Mouse (Mus musculus) frontal cortex, adult 2 months (tissue): Measurements from ENCODE around the gene Mecom. TPM values are rescaled to one million over a fixed set of nuclear protein-coding genes. Genes with fewer than 3 reads are reported as not detected.

Experiments used
- DNase-seq, 2 experiments: peaks; one replicate each; pipeline ENCODE4 v3.0.0; 2022; ENCODE audit warnings: low spot score in 1 of 2; ENCODE audit errors: extremely low spot score in 1 of 2
- polyA plus RNA-seq: library from polyadenylated mRNA; depleted of rRNA; stranded (reverse); fragments of >200 nt; gene quantifications from 2 replicates; pipeline ENCODE4 v1.2.3, GENCODE M21; 2012

Mecom gene
- polyA plus RNA-seq, 1 experiment, result 2.6 TPM

GRCm38 (mm10) chr3:30371472-30371871 lies 176.3 kb downstream of the Mecom start:
- no peak for DNase-seq

GRCm38 (mm10) chr3:30370860-30371455 lies 176.8 kb downstream of the Mecom start:
- no peak for DNase-seq

DNA sequence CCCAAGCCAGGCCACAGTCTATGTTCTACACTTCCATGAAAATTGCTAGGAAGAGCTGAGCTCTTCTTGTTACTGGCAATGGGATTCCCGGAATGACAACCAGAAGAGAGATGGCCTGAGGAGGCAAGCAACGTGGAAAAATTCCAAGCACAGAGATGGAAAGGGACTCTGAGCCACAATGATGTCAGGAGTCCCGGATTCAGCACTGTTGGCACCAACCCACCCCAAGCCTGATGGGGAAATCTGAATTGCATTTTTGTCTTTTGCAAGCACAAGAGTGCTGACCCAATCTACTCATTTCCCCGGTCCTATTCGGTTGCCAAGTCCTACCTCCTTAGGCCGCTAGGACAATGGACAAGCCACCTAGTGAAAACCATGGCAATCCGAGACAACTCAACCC lies 181.2 kb downstream of the Mecom start:
- DNase-seq, result no peak

GRCm38 (mm10) chr3:30361190-30361589 lies 186.6 kb downstream of the Mecom start:
- DNase-seq, result no peak

DNA sequence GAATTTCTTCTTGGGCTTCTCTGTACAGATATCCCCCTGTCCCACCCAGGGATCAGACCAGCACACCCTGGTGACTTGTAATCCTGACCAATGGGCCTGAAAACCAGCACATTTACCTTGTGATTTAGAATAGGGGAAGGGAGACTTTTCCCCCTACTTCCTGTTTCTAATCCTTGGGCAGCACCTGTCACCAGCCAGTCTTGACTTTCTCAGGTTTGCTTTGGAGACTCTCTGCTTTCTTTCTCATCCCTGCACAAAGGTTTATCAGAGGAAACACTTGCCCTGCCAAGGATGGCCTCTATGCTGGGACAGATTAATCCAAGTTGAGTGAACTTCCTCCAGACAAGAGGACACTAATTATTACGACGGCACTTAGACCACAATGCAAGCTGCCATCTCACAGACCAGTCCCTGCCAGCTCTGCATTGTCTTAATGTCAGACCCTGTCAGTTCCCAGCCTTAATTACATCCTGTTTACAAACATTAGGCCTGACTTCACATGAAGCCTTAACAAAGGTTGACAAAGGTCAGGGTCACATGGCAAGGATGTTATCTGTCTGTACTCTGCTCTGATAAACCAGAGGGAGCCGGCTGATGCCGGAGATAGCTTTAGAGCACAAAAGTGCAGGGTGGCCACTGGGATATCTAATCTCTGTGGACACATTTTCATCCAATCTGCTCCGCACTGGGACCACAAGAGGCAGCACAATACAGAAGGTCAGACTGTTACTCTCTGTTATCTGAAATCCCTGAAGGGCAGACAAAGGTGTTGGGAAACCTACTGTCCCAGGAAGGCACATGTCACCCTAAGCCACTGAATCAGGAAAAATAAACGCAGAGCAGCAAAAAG lies 193.7 kb downstream of the Mecom start:
- DNase-seq, result no peak

DNA sequence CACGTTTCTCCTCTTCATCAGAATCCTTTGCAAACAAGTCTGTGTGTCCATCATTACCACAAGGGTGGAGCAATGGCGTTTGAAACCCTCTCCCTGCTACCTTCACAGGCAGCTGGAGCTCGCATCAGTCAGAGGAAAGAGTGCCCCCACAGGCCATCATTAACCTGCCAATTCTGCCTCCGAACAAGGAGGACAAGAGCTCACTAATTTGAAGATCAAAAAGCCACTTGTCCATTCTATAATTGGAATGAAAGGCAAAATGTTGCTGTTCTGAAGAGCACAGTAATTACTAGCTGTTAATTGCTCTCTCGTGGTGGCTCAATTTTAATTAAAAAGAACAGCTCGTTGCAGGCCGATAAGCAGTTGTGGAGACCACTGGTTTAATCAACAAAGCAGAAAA lies 198.5 kb downstream of the Mecom start:
- no peak for DNase-seq

DNA sequence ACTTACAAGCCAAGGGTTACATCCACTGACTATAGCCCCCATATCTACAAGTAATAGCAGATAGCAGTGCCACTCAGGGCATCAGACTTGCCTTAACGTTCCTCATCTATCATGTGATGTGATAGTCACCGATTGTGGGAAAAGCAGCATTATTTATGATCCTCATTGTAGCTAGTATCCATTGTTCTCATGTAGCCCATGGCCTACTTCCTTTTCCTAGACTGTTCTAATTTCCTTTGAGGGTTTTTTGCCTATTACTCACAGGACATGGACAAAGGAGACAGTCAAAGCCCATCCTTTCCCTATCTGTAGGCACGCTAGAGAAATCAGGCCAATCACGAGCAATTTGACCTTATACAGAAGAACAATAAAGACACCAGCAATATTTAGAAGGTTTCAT lies 203.7 kb downstream of the Mecom start:
- DNase-seq, result no peak

DNA sequence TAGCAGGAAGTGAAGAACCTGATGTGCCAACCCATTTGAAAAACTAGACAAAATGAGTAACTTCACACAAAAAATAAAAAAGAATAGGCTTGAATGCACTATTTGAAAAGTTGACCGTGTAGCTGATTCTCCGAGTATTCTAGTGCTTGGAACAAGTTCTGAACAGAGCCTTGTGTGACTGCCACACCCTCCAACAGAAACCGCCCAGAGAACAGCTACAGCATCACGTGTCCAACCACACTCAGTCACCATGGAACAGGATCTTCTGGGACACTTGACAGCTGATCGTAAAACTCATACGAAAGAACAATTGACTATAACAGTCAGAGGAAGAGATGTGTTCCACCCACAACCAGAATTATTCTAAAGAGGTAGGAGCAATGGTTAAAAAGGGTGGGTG lies 215.5 kb downstream of the Mecom start:
- no peak for DNase-seq

DNA sequence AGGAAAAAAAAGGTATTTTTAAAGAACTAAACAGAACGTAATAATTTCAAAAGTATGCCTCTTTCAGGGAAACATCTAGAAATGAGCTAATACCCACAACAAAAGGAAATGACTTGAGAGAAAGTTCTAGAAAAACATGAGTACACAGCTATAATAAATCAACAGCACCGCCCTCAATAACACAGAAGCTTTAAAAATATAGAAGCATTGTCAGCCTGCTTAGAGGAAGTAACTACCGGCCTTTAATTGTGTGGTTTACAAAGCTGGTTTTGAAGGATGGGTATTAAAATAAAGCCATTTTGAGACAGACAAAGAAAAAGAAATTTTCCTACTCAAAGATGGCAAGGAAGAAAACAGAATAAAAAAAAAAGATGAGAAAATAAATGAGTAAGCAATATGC lies 217.3 kb downstream of the Mecom start:
- DNase-seq, result no peak

DNA sequence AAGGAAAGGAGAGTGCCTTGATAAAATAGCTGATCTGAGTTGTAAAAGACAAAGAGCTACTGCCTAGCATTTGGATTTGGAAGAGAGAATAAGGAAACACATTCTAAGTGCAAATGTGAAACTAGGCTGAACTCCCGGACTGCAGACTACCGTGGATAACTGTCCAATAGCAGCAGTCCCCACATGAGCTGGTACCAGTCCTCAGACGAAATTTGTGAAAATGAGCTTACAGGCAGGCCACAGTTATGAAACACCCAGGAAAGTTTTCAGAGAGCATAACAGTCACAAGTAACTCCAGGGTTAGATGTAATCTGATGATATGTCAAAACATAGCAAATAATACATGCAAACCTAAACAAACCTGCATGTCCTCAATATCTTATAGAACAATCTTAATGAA lies 217.8 kb downstream of the Mecom start:
- no peak for DNase-seq

DNA sequence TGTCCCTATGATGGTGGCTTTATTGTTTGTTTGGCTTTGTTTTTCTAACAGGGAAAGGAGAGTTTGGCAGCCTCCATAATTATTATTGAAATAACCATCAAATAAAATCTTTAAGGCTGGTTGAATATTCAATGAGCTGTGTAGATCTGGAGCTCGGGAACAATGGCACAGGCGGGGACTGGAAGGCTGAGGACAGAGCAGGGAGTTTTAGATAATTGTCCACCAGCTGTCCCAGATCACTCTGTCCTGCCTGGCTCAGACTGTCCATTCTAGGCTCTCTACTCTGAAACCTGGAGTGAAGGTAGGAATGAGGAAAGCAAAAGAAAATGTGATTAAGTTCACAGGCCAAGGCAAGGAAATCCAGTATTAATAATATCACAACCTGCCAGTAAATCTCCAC lies 232.9 kb downstream of the Mecom start:
- no peak for DNase-seq

DNA sequence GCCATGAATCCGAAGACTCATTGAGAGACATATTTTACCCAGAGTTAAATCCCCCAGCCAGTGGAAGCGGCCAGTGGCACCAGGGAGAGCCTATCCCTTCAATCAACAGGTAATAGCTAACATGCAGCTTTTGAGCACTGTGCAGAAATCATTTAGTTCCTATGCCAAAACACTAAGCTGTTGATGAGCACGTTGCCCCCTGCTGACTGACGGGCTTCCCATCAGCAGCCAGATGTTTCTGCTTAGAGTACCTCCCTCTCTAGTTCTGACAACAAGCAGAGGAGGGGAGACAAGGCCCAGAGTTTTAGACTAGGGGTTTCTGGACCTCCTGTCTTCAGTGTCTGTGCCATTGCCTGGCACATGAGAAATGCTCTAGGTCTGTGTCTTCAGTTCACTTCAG lies 239.7 kb downstream of the Mecom start:
- no peak for DNase-seq

DNA sequence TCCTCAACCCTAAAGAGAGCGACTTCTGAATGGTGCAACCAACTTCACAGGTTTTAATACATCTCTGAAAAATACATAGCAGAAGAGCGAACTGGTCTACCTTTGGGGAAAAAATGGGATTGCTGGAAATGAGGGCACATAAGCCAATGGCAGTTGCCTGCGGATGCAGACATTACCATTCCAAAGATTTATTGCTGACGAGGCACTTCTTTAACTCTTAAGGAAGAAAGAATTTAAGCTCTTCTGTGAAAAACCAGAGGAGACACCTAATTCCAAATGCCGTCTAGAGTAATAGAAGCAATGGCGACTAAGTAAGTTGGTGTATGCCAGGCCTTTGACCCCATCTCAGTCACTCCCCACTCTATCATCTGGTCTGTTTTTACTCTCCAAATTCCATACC lies 240.2 kb downstream of the Mecom start:
- DNase-seq, result no peak

DNA sequence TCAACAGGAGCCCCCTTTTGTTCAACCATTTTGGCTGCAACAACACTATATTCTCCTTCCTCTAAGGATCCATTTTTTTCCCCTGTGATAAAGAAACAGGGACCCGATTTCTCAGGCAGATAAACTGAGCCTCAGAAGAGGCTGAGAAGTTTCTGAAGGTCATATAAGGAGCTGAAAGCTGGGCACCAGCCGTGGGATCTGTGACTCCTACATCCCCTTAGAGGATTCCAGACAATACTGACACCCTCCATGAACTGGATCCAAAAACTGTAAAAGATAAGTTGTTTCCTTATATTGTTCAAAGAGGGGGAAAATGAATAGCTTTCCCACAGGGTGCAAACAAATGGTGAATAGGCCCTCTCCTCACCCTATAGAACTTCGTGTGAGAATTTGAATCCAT lies 241.7 kb downstream of the Mecom start:
- DNase-seq, result no peak

GRCm38 (mm10) chr3:30299460-30299859 lies 248.3 kb downstream of the Mecom start:
- DNase-seq, result no peak

- DNase-seq, result no peak
These were observed 253.4 kb downstream of the Mecom start for GRCm38 (mm10) chr3:30294433-30294832.

GRCm38 (mm10) chr3:30286529-30286928 lies 261.3 kb downstream of the Mecom start:
- DNase-seq, result no peak

GRCm38 (mm10) chr3:30284094-30284493 lies 263.7 kb downstream of the Mecom start:
- no peak for DNase-seq

DNA sequence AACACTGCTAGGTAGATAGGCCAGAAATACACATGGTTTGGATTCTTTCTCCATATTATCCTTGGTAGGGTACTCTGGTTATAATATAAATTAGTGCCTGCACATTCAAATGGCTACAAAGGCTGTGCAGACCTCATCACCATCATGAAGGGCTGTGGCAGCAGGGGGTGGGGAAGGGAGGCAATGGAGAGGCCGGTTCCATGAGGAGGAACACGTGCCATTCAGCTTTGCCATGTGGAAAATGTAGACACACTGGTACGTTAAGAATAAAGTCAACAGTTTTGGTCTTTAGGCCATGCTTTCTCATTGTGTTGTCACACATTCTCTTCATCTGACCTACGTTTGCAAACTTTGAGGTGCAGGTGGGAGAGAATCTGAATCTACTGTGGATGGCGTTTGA lies 264.2 kb downstream of the Mecom start:
- DNase-seq, result no peak

- DNase-seq, result no peak
These were observed 270.2 kb downstream of the Mecom start for GRCm38 (mm10) chr3:30277569-30277968.

GRCm38 (mm10) chr3:30276099-30276498 lies 271.7 kb downstream of the Mecom start:
- DNase-seq, result no peak

- DNase-seq, result no peak
These were observed 278.6 kb downstream of the Mecom start for GRCm38 (mm10) chr3:30269253-30269652.
